Mouse (Mus musculus) liver, adult 2 months (tissue): ENCODE data around the gene Aip. TPM values are rescaled to one million over a fixed set of nuclear protein-coding genes. Genes with fewer than 3 reads are reported as not detected.

Experiments
- DNase-seq: peaks from one replicate; pipeline ENCODE4 v3.0.0-alpha.2; 2011; ENCODE audit warnings: low read depth, low spot score; ENCODE audit errors: extremely low read depth
- H3K27ac ChIP-seq: fragments of 200-500 bp; replicated peaks from 2 replicates; pipeline ENCODE4 v1.5.1; 2012; ENCODE audit warnings: low read depth, mild to moderate bottlenecking, control low read depth, inconsistent platforms, low read length; ENCODE audit not compliant: insufficient read depth
- H3K27me3 ChIP-seq: fragments of 200-500 bp; 2 replicates; pipeline ENCODE4 v1.6.1; 2012; ENCODE audit warnings: mild to moderate bottlenecking, moderate library complexity, low read length, inconsistent platforms; ENCODE audit not compliant: control insufficient read depth, insufficient read depth
- H3K36me3 ChIP-seq: fragments of 200-500 bp; 2 replicates; pipeline ENCODE4 v1.6.1; 2012; ENCODE audit warnings: low read length, inconsistent platforms; ENCODE audit not compliant: control insufficient read depth, insufficient read depth
- H3K4me1 ChIP-seq: fragments of 200-500 bp; 2 replicates; pipeline ENCODE4 v1.6.1; 2011; ENCODE audit warnings: low read length; ENCODE audit not compliant: control insufficient read depth, insufficient read depth
- H3K4me3 ChIP-seq: fragments of 200-500 bp; 2 replicates; pipeline ENCODE4 v1.5.1; 2011; ENCODE audit warnings: low read depth, mild to moderate bottlenecking, control low read depth, low read length, moderate library complexity; ENCODE audit not compliant: insufficient read depth
- H3K79me2 ChIP-seq: fragments of 200-500 bp; 2 replicates; pipeline ENCODE4 v1.6.1; 2012; ENCODE audit warnings: inconsistent platforms, mild to moderate bottlenecking, low read length, moderate library complexity; ENCODE audit not compliant: control insufficient read depth, insufficient read depth
- H3K9ac ChIP-seq: fragments of 200-500 bp; 2 replicates; pipeline ENCODE4 v1.6.1; 2012; ENCODE audit warnings: low read depth, mild to moderate bottlenecking, control low read depth, inconsistent platforms, low read length
- CTCF ChIP-seq: fragments of 200-500 bp; IDR thresholded peaks from 2 replicates; pipeline ENCODE4 v1.5.1; 2011; ENCODE audit warnings: low read depth, low read length, control low read depth
- POLR2A ChIP-seq: fragments of 200-500 bp; IDR thresholded peaks from 2 replicates; pipeline ENCODE4 v1.6.1; 2011; ENCODE audit warnings: low read length, control low read depth; ENCODE audit not compliant: insufficient read depth; ENCODE audit errors: extremely low read depth
- WGBS: fragments of 180-500 bp; shearing (Covaris S2); methylation state at CpG from one replicate; pipeline ENCODE4 v1.1.7; 2018; 5-methylcytosine and 5-hydroxymethylcytosine counted together
- polyA plus RNA-seq: library from polyadenylated mRNA; depleted of rRNA; stranded (reverse); fragments of >200 nt; gene quantifications from 2 replicates; pipeline ENCODE4 v1.2.3, GENCODE M21; 2012
- total RNA-seq: library from RNA; depleted of rRNA; stranded (reverse); fragments of >200 nt; gene quantifications from 2 replicates; pipeline ENCODE4 v1.2.3, GENCODE M21; 2014

Gene Aip
- total and polyA plus RNA-seq, 2 experiments, result 16.5 to 30.0 TPM

GRCm38 (mm10) chr19:4154437-4155222 is 29.0 kb upstream of the Aip start:
- peaks cover 5% of the 10 kb centered on the region; the same call in 1 of the 2 replicates for H3K79me2 ChIP-seq
- no peak overlapping the region for H3K27ac ChIP-seq
- H3K4me1 ChIP-seq, result peaks cover 8% of the 10 kb centered on the region
- DNase-seq, result no peak
- 0 out of 2 replicates have a peak overlapping the region, but pooled peaks have one; percentile 7 for H3K9ac ChIP-seq
- TF ChIP-seq CTCF, result no peak
- no peak for TF ChIP-seq POLR2A
- peaks cover 7% of the 10 kb centered on the region; the same call in 1 of the 2 replicates for H3K36me3 ChIP-seq
- WGBS, result 78% methylated on average over 13 of the region's 13 CpGs
- no peak overlapping the region; the same call in 1 of the 2 replicates for H3K4me3 ChIP-seq
- H3K27me3 ChIP-seq, result no peaks in the 10 kb centered on the region

- no peak within 1 kb of the TSS for H3K4me3 ChIP-seq
- peaks cover 14% of the 10 kb centered on the region for H3K4me1 ChIP-seq
- no peak for TF ChIP-seq POLR2A
- TF ChIP-seq CTCF, result no peak
These were observed 27.6 kb upstream of the Aip start, which contains the start of gene Ptprcap for GRCm38 (mm10) chr19:4153232-4153654. Ptprcap (plus strand) TSS chr19:4153604.

GRCm38 (mm10) chr19:4152445-4153231 is 27.0 kb upstream of the Aip start:
- H3K27ac ChIP-seq, result no peak overlapping the region
- 0 out of 2 replicates have a peak, but pooled peaks cover 2% of the 10 kb centered on the region for H3K36me3 ChIP-seq
- TF ChIP-seq POLR2A (no peak), CTCF (no peak)

More at GRCm38 (mm10) chr19:4153232-4153654, 27.6 kb upstream of the Aip start, which contains the start of gene Ptprcap:
- H3K9ac ChIP-seq, result no peak within 1 kb of the TSS
- DNase-seq, result no peak
- H3K27me3 ChIP-seq, result no peaks in the 10 kb centered on the region
- H3K79me2 ChIP-seq, result peaks cover 15% of the 10 kb centered on the region; the same call in 1 of the 2 replicates
- peaks cover 4% of the 10 kb centered on the region; the same call in 1 of the 2 replicates for H3K36me3 ChIP-seq
- 67% methylated on average over 11 of the region's 11 CpGs for WGBS
- no peak within 1 kb of the TSS for H3K27ac ChIP-seq

GRCm38 (mm10) chr19:4151898-4152297 is 26.2 kb upstream of the Aip start:
- TF ChIP-seq CTCF (no peak), POLR2A (no peak)
- 0 out of 2 replicates have a peak, but pooled peaks cover 2% of the 10 kb centered on the region for H3K36me3 ChIP-seq
- no peak overlapping the region for H3K4me3 ChIP-seq
- DNase-seq, result no peak
- H3K4me1 ChIP-seq, result peaks cover 17% of the 10 kb centered on the region
- H3K9ac ChIP-seq, result no peak overlapping the region
- H3K27me3 ChIP-seq, result no peaks in the 10 kb centered on the region
- peaks cover 15% of the 10 kb centered on the region; the same call in 1 of the 2 replicates for H3K79me2 ChIP-seq
- no peak overlapping the region for H3K27ac ChIP-seq
- 58% methylated on average over 5 of the region's 5 CpGs for WGBS

More at GRCm38 (mm10) chr19:4152445-4153231, 27.0 kb upstream of the Aip start:
- WGBS, result 87% methylated on average over 8 of the region's 8 CpGs
- H3K27me3 ChIP-seq, result no peaks in the 10 kb centered on the region
- peaks cover 15% of the 10 kb centered on the region; the same call in 1 of the 2 replicates for H3K79me2 ChIP-seq
- no peak for DNase-seq
- no peak overlapping the region for H3K4me3 ChIP-seq
- H3K4me1 ChIP-seq, result peaks cover 14% of the 10 kb centered on the region
- H3K9ac ChIP-seq, result no peak overlapping the region

GRCm38 (mm10) chr19:4151488-4151860 is 25.8 kb upstream of the Aip start:
- Histone ChIP-seq H3K36me3 (0 out of 2 replicates have a peak, but pooled peaks cover 2% of the 10 kb centered on the region), H3K27me3 (no peaks in the 10 kb centered on the region), H3K79me2 (peaks cover 15% of the 10 kb centered on the region; the same call in 1 of the 2 replicates), H3K4me3 (no peak overlapping the region), H3K9ac (no peak overlapping the region), H3K27ac (no peak overlapping the region), H3K4me1 (peaks cover 18% of the 10 kb centered on the region)
- no peak for TF ChIP-seq CTCF
- TF ChIP-seq POLR2A, result no peak
- DNase-seq, result no peak
- WGBS, result 85% methylated on average over 5 of the region's 5 CpGs
